Mouse (Mus musculus): Measurements from ENCODE around the gene Ppip5k2.
A peak's percentile ranks its signal among the peaks of the same experiment; 100 is the strongest.

DNA sequence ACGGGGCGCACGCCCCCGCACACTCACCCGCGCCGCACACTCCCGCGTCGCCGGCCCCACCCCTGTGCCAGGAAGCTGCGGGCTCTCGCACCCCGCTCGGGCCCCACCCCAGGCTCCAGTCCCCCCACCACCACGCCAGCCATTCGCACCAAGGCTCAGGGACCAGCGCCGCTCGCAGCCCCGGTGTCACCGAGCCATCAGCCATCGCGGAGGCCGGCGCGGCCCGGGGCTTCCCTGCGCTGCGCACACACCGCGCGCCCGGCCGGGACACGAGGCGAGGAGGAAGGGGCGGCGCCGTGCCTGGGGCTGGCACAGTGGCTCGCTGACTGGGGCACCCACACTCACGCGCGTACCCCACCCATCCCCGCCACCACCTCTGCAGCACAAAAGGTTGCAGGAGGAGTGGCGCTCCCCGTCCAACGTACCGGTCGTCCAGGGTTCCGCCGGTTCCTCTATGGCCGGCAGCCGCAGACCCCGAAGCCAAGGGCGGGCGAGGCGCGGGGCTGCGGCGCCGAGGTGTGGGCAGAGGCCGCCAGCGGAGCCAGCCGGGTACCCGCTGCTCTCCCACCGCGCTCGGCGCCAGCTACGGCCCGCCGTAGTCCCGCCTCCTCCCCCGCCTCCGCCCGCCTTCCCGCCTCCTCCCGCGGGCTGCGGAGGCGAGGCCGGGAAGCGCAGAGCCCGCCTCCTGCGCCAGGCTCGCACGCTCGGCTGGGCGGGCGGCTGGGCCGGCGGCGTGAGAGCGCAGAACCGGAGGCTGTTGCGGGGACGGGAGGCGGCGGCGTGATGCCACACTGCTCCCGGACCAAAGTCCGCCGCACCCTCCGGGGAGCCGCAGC lies 108.6 kb downstream of the Ppip5k2 start, which contains the start of gene D1Ertd622e:
- 0 out of 2 replicates have a peak, but pooled peaks have one; percentile 1 for TF ChIP-seq CTCF (IDR thresholded peaks at IDR 0.05; ENCODE audit: low read depth)
- TF ChIP-seq EP300 (optimal IDR thresholded peaks at IDR 0.05) = no peak
